Mouse (Mus musculus): Measurements from ENCODE around the gene Atp6v1e2. TPM values are rescaled to one million over a fixed set of nuclear protein-coding genes. Genes with fewer than 3 reads are reported as not detected.

The Atp6v1e2 gene
- polyA plus RNA-seq, 1 experiment from 2014 or later, result not detected

GRCm38 (mm10) chr17:86909733-86910495, 37.8 kb downstream of the Atp6v1e2 start:
- Histone ChIP-seq H3K4me1 (0 out of 2 replicates have a peak, but pooled peaks cover 11% of the 10 kb centered on the region), H3K9me3 (replicated peaks) (no peaks in the 10 kb centered on the region), H3K9ac (no peak overlapping the region), H3K36me3 (no peaks in the 10 kb centered on the region), H3K4me3 (no peak overlapping the region), H3K4me2 (no peak overlapping the region), H3K27me3 (replicated peaks) (peaks cover under 1% of the 10 kb centered on the region; the same call in 1 of the 2 replicates), H3K27ac (no peak overlapping the region)
- ATAC-seq, result no peak
- WGBS (ENCODE audit: insufficient replicate concordance), result 63% methylated on average over 14 of the region's 14 CpGs

GRCm38 (mm10) chr17:86908316-86908715, 39.4 kb downstream of the Atp6v1e2 start:
- no peak for ATAC-seq
- no peak overlapping the region for H3K4me2 ChIP-seq
- H3K4me3 ChIP-seq, result no peak overlapping the region
- WGBS (ENCODE audit: insufficient replicate concordance), result 68% methylated on average over 8 of the region's 8 CpGs
- H3K36me3 ChIP-seq, result no peaks in the 10 kb centered on the region
- peaks cover 8% of the 10 kb centered on the region; the same call in 1 of the 2 replicates for H3K27me3 ChIP-seq (replicated peaks)
- H3K27ac ChIP-seq, result no peak overlapping the region
- peaks cover 11% of the 10 kb centered on the region; the same call in 1 of the 2 replicates for H3K4me1 ChIP-seq
- no peak overlapping the region for H3K9ac ChIP-seq
- H3K9me3 ChIP-seq (replicated peaks), result no peaks in the 10 kb centered on the region

GRCm38 (mm10) chr17:86907092-86907491, 40.6 kb downstream of the Atp6v1e2 start:
- Histone ChIP-seq H3K4me3 (no peak overlapping the region), H3K9ac (no peak overlapping the region), H3K9me3 (replicated peaks) (no peaks in the 10 kb centered on the region), H3K4me2 (no peak overlapping the region), H3K36me3 (no peaks in the 10 kb centered on the region), H3K27ac (no peak overlapping the region), H3K27me3 (replicated peaks) (peaks cover 8% of the 10 kb centered on the region; the same call in 1 of the 2 replicates), H3K4me1 (peaks cover 11% of the 10 kb centered on the region; the same call in 1 of the 2 replicates)
- no peak for ATAC-seq
- WGBS (ENCODE audit: insufficient replicate concordance), result 76% methylated on average over 3 of the region's 3 CpGs

GRCm38 (mm10) chr17:86906601-86907000, 41.1 kb downstream of the Atp6v1e2 start:
- no peaks in the 10 kb centered on the region for H3K9me3 ChIP-seq (replicated peaks)
- H3K27me3 ChIP-seq (replicated peaks), result peaks cover 8% of the 10 kb centered on the region; the same call in 1 of the 2 replicates
- H3K4me2 ChIP-seq, result no peak overlapping the region
- no peak overlapping the region for H3K9ac ChIP-seq
- H3K4me3 ChIP-seq, result no peak overlapping the region
- H3K36me3 ChIP-seq, result no peaks in the 10 kb centered on the region
- peaks cover 9% of the 10 kb centered on the region; the same call in 1 of the 2 replicates for H3K4me1 ChIP-seq
- WGBS (ENCODE audit: insufficient replicate concordance), result 26% methylated on average over 6 of the region's 6 CpGs
- no peak for ATAC-seq
- no peak overlapping the region for H3K27ac ChIP-seq

- H3K9ac ChIP-seq, result no peak overlapping the region
- no peaks in the 10 kb centered on the region for H3K36me3 ChIP-seq
- H3K4me1 ChIP-seq, result peaks cover 6% of the 10 kb centered on the region; the same call in 1 of the 2 replicates
- H3K4me3 ChIP-seq, result no peak overlapping the region
- WGBS (ENCODE audit: insufficient replicate concordance), result 4% methylated on average over 9 of the region's 9 CpGs
- no peaks in the 10 kb centered on the region for H3K9me3 ChIP-seq (replicated peaks)
- no peak overlapping the region for H3K4me2 ChIP-seq
- ATAC-seq, result no peak
- peaks cover 8% of the 10 kb centered on the region; the same call in 1 of the 2 replicates for H3K27me3 ChIP-seq (replicated peaks)
- H3K27ac ChIP-seq, result no peak overlapping the region
These were observed 41.6 kb downstream of the Atp6v1e2 start for GRCm38 (mm10) chr17:86906136-86906461.

- ATAC-seq, result no peak
- H3K27ac ChIP-seq, result no peak overlapping the region
- no peak overlapping the region for H3K4me2 ChIP-seq
- no peak overlapping the region for H3K9ac ChIP-seq
- WGBS (ENCODE audit: insufficient replicate concordance), result 32% methylated on average over 19 of the region's 19 CpGs
- no peaks in the 10 kb centered on the region for H3K9me3 ChIP-seq (replicated peaks)
- H3K27me3 ChIP-seq (replicated peaks), result peaks cover 8% of the 10 kb centered on the region; the same call in 1 of the 2 replicates
- no peak overlapping the region for H3K4me3 ChIP-seq
- H3K4me1 ChIP-seq, result peaks cover 6% of the 10 kb centered on the region; the same call in 1 of the 2 replicates
- H3K36me3 ChIP-seq, result no peaks in the 10 kb centered on the region
These were observed 42.2 kb downstream of the Atp6v1e2 start for GRCm38 (mm10) chr17:86905297-86906135.

GRCm38 (mm10) chr17:86904206-86904605, 43.5 kb downstream of the Atp6v1e2 start:
- Histone ChIP-seq H3K4me1 (peaks cover 6% of the 10 kb centered on the region; the same call in 1 of the 2 replicates), H3K36me3 (no peaks in the 10 kb centered on the region), H3K27me3 (replicated peaks) (peaks cover 8% of the 10 kb centered on the region; the same call in 1 of the 2 replicates), H3K9me3 (replicated peaks) (no peaks in the 10 kb centered on the region), H3K4me2 (no peak overlapping the region), H3K4me3 (no peak overlapping the region), H3K27ac (no peak overlapping the region), H3K9ac (no peak overlapping the region)
- 25% methylated on average over 3 of the region's 3 CpGs for WGBS (ENCODE audit: insufficient replicate concordance)
- ATAC-seq, result no peak

- no peak overlapping the region for H3K9ac ChIP-seq
- peaks cover 8% of the 10 kb centered on the region; the same call in 1 of the 2 replicates for H3K27me3 ChIP-seq (replicated peaks)
- WGBS (ENCODE audit: insufficient replicate concordance), result 12% methylated on average over 7 of the region's 7 CpGs
- H3K27ac ChIP-seq, result no peak overlapping the region
- peaks cover 6% of the 10 kb centered on the region; the same call in 1 of the 2 replicates for H3K4me1 ChIP-seq
- no peaks in the 10 kb centered on the region for H3K9me3 ChIP-seq (replicated peaks)
- ATAC-seq, result no peak
- no peak overlapping the region for H3K4me2 ChIP-seq
- no peak overlapping the region for H3K4me3 ChIP-seq
- no peaks in the 10 kb centered on the region for H3K36me3 ChIP-seq
These were observed 44.1 kb downstream of the Atp6v1e2 start for GRCm38 (mm10) chr17:86903596-86903995.

GRCm38 (mm10) chr17:86902399-86903067, 45.2 kb downstream of the Atp6v1e2 start:
- no peak for ATAC-seq
- Histone ChIP-seq H3K4me3 (no peak overlapping the region), H3K36me3 (no peaks in the 10 kb centered on the region), H3K27me3 (replicated peaks) (peaks cover 8% of the 10 kb centered on the region; the same call in 1 of the 2 replicates), H3K9me3 (replicated peaks) (no peaks in the 10 kb centered on the region), H3K27ac (no peak overlapping the region), H3K4me1 (peaks cover 6% of the 10 kb centered on the region; the same call in 1 of the 2 replicates), H3K4me2 (no peak overlapping the region), H3K9ac (no peak overlapping the region)
- 77% methylated on average over 14 of the region's 14 CpGs for WGBS (ENCODE audit: insufficient replicate concordance)

- 0 out of 2 replicates have a peak, but pooled peaks cover 8% of the 10 kb centered on the region for H3K27me3 ChIP-seq (replicated peaks)
- H3K4me1 ChIP-seq, result peaks cover under 1% of the 10 kb centered on the region; the same call in 1 of the 2 replicates
- H3K36me3 ChIP-seq, result no peaks in the 10 kb centered on the region
- no peak overlapping the region for H3K9ac ChIP-seq
- WGBS (ENCODE audit: insufficient replicate concordance), result 71% methylated on average over 5 of the region's 5 CpGs
- ATAC-seq, result no peak
- H3K4me2 ChIP-seq, result no peak overlapping the region
- H3K4me3 ChIP-seq, result no peak overlapping the region
- no peaks in the 10 kb centered on the region for H3K9me3 ChIP-seq (replicated peaks)
- no peak overlapping the region for H3K27ac ChIP-seq
These were observed 47.1 kb downstream of the Atp6v1e2 start for GRCm38 (mm10) chr17:86900564-86900963.

- no peak for ATAC-seq
- no peaks in the 10 kb centered on the region; the same call in 1 of the 2 replicates for H3K4me1 ChIP-seq
- H3K9ac ChIP-seq, result no peak overlapping the region
- H3K36me3 ChIP-seq, result no peaks in the 10 kb centered on the region
- 0 out of 2 replicates have a peak, but pooled peaks cover 6% of the 10 kb centered on the region for H3K27me3 ChIP-seq (replicated peaks)
- H3K27ac ChIP-seq, result no peak overlapping the region
- no peak overlapping the region for H3K4me2 ChIP-seq
- 48% methylated on average over 5 of the region's 5 CpGs for WGBS (ENCODE audit: insufficient replicate concordance)
- H3K9me3 ChIP-seq (replicated peaks), result no peaks in the 10 kb centered on the region
- no peak overlapping the region for H3K4me3 ChIP-seq
These were observed 47.9 kb downstream of the Atp6v1e2 start for GRCm38 (mm10) chr17:86899821-86900220.
